Mouse (Mus musculus) spleen, postnatal 14 days (tissue): Measurements from ENCODE around the gene Galnt15.

ENCODE experiments used
- DNase-seq, 2 experiments: peaks; one replicate each; pipeline ENCODE4 v3.0.0; 2021 to 2022; ENCODE audit warnings: low spot score in 2 of 2

Galnt15 gene

GRCm38 (mm10) chr14:32028681-32029091, at the start of gene Galnt15:
Gene Galnt15 (plus strand): TSS chr14:32028989.
- no peak for DNase-seq

DNA sequence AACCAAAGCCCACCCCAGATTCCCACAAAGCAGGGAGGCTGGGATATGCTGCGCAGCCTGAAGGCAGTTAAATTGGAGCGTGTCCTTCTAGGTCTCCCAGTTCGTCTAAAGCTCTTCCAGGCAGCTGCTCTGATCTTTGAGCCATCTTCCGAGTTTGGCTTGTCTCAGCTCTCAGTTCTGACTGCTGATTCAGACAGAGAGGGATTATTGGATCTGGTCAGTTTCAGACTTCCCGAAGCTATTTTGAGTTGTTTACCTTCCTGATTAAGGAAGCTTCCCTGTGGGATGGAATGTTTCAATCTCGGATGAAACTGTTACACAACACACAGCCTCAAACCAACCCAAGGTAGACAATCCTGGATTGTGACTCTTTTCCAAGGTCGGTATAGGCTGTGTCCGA, 34.8 kb upstream of the Galnt15 start:
- DNase-seq, result no peak

GRCm38 (mm10) chr14:32000941-32001340, 27.8 kb upstream of the Galnt15 start:
- no peak for DNase-seq

GRCm38 (mm10) chr14:32002502-32003338, 26.1 kb upstream of the Galnt15 start:
- DNase-seq, result no peak

DNA sequence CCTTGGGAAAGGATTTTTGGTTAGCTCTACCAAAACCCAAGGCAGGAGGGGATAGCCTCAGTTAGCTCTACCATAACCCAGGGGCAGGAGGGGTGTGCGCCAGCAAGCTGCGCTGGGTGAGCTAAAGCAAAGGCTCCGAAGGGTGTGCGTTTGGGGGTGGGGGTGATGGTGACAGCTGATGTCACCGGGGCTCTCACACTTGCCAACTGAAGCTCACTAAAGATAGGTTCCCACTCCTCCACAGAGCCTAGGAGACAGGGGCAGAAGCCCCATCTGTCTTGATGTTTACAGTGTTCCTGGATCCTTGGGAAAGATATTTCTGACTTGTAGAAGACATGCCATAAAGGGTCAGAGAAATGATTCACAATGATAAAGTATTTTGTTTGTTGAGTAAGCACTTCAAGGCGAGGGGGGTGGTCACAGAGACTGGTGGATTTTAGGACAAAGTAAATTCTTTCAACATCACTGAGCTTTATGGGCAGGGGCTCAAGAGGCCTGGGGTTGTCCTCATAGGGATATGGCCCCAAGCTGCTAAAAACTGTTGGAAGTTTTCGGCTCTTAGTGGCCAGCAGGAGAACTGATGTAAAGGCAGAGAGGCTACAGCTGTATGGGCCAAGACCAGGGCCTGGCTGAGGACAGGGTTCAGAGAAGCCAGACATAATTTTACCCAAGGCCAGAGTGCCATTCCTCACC, 24.7 kb upstream of the Galnt15 start:
- DNase-seq, result no peak

DNA sequence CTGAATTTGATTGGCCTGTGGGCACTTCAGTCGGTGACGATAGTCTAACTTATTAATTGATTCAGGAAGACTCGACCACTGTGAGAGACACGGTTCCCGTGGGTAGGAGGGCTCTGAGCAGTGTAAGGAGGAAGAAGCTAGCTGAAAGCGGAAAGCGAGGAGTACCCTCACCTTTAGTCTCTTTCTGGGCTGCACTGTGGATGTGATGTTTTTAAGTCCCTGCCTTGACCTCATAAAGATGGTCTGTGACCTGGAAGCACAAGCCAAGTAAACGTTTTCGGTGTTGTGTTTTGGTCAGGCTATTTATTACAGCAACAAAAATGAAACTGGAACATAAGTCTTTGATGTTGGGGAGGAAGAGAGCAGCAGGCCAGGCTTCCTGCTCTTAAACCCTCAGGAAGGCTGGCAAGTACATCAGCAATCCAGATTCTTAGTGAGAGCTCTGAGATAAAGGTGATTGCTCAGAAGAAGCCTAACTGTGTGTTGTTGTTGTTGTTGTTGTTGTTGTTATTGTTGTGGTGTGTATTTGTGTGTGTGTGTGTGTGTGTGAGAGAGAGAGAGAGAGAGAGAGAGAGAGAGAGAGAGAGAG, 23.0 kb upstream of the Galnt15 start:
- no peak for DNase-seq

- DNase-seq, result no peak
These were observed 21.0 kb upstream of the Galnt15 start for GRCm38 (mm10) chr14:32007654-32008335.

DNA sequence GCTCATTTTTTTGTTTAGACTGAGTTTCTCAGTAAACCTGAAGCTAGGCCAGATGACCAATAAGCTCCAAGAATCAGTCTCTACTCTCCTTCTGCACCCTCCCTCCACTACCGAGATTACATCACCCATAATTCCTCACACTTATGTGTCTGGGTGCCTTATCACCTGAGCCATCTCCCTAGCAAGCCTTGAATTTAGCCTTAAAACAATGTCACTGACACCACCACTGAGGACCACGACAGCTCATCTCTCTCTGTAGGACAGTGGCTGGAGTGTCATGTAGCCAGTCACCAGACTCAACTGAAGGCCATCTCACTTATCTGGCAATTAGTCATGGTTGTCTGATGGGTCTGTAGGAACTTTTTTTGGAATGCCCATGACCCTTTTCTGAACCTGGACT, 19.1 kb upstream of the Galnt15 start:
- no peak for DNase-seq

- no peak for DNase-seq
These were observed 17.1 kb upstream of the Galnt15 start for GRCm38 (mm10) chr14:32011547-32012304.

DNA sequence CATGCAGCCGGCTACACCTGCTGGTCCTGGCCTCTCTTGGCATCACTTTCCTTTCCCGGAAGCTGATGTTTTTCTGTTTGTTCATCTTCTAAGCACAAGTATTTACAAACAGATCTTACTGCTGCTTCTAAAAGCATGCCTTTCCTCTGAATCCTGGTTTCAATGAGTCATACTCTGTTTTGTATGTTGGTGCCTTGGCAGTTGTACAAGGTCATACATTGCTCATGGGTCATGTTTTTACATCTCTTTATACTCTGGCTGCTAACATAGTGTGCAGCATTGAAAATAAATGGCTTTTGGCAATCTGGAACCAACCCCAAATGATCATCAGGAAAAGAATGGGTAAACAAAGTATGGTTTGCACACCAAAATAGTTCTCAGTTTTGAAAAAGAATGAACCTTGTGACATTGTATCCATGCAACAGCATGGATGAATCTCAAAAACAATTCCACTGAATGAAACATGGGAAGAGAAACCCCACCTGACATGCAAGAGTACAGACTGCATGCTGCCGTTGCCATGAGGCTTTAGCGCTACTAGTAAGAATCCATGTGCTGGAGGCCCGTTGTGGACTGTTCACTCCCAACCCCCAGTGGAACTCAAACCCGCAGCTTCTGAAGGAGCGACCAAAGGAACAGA, 13.5 kb upstream of the Galnt15 start:
- DNase-seq, result no peak

- DNase-seq, result no peak
These were observed 12.3 kb upstream of the Galnt15 start for GRCm38 (mm10) chr14:32016466-32016865.

GRCm38 (mm10) chr14:32016921-32017320, 11.9 kb upstream of the Galnt15 start:
- DNase-seq, result no peak

DNA sequence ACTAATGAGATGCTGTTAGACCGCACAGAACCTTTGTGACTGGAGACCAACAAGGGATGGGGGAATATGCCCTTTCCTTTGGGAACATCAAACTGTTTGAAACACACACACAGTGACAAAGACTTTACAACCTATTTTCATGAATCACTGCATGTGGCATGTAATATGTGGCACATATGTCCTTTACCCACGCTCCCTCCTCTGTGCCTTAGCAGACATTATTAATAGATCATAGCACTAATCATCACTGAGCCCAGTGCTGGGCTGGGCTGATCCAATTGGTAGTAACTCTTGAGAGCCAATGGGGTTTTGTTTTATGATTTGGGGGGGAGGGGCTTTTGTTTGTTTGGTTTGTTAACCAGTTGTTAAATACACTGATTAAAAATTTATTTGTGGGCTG, 11.3 kb upstream of the Galnt15 start:
- no peak for DNase-seq

DNA sequence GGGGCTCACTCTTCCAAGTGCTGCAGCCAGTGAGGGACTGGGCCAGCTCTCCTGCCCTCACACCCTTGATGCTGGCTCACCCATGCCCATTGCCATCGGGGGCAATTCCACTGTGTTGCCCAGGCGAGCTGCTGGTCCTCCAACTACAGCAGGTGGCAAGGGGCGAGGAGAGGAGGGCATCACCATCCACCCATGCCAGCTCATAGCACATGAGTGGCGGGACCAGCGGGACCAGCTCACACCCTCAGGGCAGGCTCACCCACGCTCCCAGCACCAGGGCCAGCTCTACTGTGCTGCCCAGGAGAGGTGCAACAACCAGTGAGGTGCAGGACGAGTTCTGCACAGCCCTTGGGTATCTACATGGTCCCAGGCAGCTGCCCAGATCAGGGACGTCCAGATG, 9.7 kb upstream of the Galnt15 start:
- DNase-seq, result no peak

DNA sequence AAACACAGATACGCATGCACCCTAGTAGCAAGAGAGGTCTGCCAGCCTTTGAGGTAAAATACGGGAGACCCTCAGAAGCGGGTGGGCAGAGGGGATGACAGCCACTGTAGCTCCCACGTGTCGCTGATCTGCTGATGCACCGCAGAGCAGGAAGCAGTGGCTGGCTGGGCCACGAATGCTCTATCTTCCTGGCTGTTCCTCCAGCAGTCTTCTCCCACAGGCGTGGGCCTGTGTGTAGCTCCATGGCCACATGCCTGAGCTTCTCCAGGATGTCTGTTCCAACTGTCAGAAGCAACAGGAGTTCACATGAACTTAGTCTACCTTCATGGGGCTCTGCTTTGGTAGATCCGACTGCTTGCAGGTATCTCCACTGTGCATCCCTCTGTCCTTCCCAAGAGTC, 6.8 kb upstream of the Galnt15 start:
- DNase-seq, result no peak

DNA sequence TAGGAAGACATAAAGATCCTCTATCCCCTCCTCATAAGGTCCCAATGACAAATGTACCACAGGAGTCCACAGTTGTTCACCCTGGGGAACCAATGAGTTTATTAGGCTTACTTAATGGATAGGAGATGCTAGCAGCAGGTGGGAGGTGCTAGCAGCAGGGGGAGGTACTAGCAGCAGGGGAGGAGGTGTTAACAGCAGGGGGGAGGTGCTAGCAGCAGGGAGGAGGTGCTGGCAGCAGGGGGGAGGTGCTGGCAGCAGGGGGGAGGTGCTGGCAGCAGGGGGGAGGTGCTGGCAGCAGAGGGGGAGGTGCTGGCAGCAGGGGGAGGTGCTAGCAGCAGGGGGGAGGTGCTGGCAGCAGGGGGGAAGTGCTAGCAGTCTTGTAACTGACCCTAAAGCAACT, 6.3 kb upstream of the Galnt15 start:
- DNase-seq, result no peak

DNA sequence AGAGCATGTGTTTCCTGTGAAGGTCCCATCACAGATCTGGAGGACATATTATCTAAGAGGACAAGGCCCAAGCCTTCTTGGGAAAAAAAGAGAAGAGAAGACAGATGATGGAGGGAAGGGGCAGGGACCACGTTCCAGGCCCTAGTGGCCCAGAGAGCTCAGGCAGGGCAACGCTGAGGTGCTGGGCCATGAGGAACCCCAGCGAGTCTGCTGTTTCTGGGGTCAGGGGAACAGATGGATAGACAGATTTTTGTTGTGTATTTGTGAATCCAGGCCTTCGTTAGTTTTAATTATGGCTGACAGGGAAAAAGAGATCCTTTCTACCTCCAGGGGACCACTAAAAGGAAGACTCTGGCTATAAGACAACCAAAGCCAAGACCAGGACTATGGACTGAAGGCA, 4.9 kb upstream of the Galnt15 start:
- DNase-seq, result no peak

- no peak for DNase-seq
These were observed 1.6 kb upstream of the Galnt15 start for GRCm38 (mm10) chr14:32027218-32027617.

DNA sequence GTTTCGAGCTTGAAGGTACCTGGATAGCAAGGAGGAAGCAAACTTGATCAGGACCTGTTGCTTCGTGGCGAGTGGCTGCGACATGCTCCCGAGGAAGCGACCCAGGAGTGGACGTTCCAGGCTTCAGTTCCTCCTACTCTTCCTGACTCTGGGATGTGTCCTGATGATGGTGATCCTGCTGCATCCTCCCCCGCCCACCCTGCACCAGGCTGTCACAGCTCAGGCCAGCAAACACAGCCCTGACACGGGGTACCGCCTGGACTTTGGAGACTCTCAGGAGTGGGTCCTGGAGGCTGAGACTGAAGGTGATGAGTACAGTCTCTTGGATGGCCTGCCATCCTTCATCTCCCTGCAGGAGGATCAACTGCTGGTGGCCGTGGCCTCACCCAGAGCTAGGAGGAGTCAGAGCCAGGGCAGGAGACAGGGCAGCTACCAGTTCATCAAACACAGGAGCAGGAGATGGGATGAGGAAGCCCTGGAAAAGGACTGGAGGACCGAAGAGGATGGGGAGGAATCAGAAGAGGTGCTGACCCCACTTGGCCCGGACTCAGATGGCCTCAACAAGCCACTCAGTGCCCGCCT, 713 bp downstream of the Galnt15 start:
- DNase-seq, result no peak

GRCm38 (mm10) chr14:32030073-32030472, 1.3 kb downstream of the Galnt15 start:
- no peak for DNase-seq

GRCm38 (mm10) chr14:32032522-32032921, 3.7 kb downstream of the Galnt15 start:
- DNase-seq, result peak in 1 of 2 experiments; percentile 35
